Mouse (Mus musculus) forebrain, embryonic 12.5 days (tissue): ENCODE data around the gene Pax5. TPM values are rescaled to one million over a fixed set of nuclear protein-coding genes. Genes with fewer than 3 reads are reported as not detected.

Experiments used
- ATAC-seq: fragments of 200-750 bp; cut with Nextera tagmentation; 2 replicates; pipeline ENCODE4 v1.8.0; 2017; ENCODE audit warnings: moderate TSS enrichment; ENCODE audit not compliant: low FRiP score
- H3K27ac ChIP-seq: fragments of 300-500 bp; sonication (generic); 2 replicates; pipeline ENCODE4 v1.5.1; 2016; ENCODE audit warnings: mild to moderate bottlenecking
- H3K27me3 ChIP-seq: fragments of 300-500 bp; sonication (generic); 2 replicates; pipeline ENCODE4 v1.6.1; 2016; ENCODE audit warnings: mild to moderate bottlenecking
- H3K36me3 ChIP-seq: fragments of 300-500 bp; sonication (generic); replicated peaks from 2 replicates; pipeline ENCODE4 v1.6.1; 2016; ENCODE audit warnings: mild to moderate bottlenecking
- H3K4me1 ChIP-seq: fragments of 300-500 bp; sonication (generic); 2 replicates; pipeline ENCODE4 v1.6.1; 2016
- H3K4me2 ChIP-seq: fragments of 300-500 bp; sonication (generic); 2 replicates; pipeline ENCODE4 v1.6.1; 2016; ENCODE audit warnings: mild to moderate bottlenecking, moderate library complexity
- H3K4me3 ChIP-seq: fragments of 300-500 bp; sonication (generic); replicated peaks from 2 replicates; pipeline ENCODE4 v1.5.1; 2016; ENCODE audit warnings: mild to moderate bottlenecking
- H3K9ac ChIP-seq: fragments of 300-500 bp; sonication (generic); 2 replicates; pipeline ENCODE4 v1.6.1; 2016; ENCODE audit warnings: mild to moderate bottlenecking
- H3K9me3 ChIP-seq: fragments of 300-500 bp; sonication (generic); 2 replicates; pipeline ENCODE4 v1.6.1; 2016
- WGBS: fragments of 180-500 bp; shearing (Covaris S2); methylation state at CpG from one replicate; pipeline ENCODE4 v1.1.7; 2016; 5-methylcytosine and 5-hydroxymethylcytosine counted together
- polyA plus RNA-seq: library from polyadenylated mRNA; unstranded; fragments of >200 nt; fragmentation: Nextera tagmentation; extraction: Ambion mirVana; gene quantifications from 2 replicates; pipeline ENCODE4 v1.2.1, GENCODE M21; 2016

Pax5 gene
- polyA plus RNA-seq, 1 experiment from 2014 or later: 0.60 TPM

DNA sequence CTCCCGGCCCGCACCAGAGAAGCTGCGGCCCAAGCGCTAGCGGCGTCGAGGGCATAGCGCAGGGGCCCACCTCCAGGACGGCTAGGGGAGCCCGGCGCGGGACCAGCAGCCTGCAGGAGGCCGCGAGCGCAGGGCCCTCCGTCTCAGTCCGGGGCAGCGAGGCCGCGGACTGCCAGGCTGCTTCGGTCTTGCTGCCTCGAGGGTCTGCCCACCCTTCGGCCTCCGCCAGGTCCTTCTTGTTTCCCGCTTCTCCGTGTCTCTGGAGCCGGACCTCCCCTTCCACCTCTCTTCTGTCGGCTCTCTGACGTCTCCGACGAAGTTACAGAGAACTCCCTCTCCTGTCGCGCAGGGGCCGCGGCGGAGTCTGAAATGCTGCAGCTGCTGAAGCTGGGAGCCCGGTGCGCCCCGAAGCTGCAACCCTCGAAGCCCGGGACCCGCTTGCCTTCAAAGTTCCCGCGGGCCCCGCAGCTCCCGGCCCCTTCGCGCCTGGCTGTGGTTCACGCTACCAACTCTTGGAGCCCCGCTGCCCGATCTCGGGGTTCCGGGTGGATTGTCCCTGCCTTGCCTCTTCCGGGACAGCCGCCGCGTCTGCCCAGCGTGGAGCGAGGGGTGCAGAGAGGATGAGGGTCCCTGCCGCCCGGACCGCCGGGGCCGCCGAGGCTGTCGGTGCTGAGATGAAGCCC lies 6.5 kb downstream of the Pax5 start:
- WGBS: under 1% methylated on average over 55 of the region's 66 CpGs
- peak; percentile 14; the same call in 1 of the 2 replicates for ATAC-seq
- peak overlapping the region; percentile 47; the same call in 1 of the 2 replicates for H3K9ac ChIP-seq

GRCm38 (mm10) chr4:44702891-44703685 lies 7.2 kb downstream of the Pax5 start:
- no peak for ATAC-seq
- Histone ChIP-seq H3K4me2 (peak overlapping the region; percentile 67), H3K27ac (no peak overlapping the region), H3K9ac (peak overlapping the region; percentile 47; the same call in 1 of the 2 replicates), H3K27me3 (peaks cover 97% of the 10 kb centered on the region), H3K36me3 (no peaks in the 10 kb centered on the region), H3K4me3 (peak overlapping the region; percentile 45), H3K9me3 (no peaks in the 10 kb centered on the region), H3K4me1 (peaks cover 28% of the 10 kb centered on the region)
- under 1% methylated on average over 58 of the region's 58 CpGs for WGBS

More for the DNA sequence above, 6.5 kb downstream of the Pax5 start:
- no peaks in the 10 kb centered on the region for H3K36me3 ChIP-seq
- peaks cover 28% of the 10 kb centered on the region for H3K4me1 ChIP-seq
- peak overlapping the region; percentile 45 for H3K4me3 ChIP-seq
- H3K9me3 ChIP-seq: no peaks in the 10 kb centered on the region
- H3K27me3 ChIP-seq: peaks cover 97% of the 10 kb centered on the region
- peak overlapping the region; percentile 67 for H3K4me2 ChIP-seq
- no peak overlapping the region for H3K27ac ChIP-seq

GRCm38 (mm10) chr4:44702011-44702527 lies 8.2 kb downstream of the Pax5 start:
- Histone ChIP-seq H3K36me3 (no peaks in the 10 kb centered on the region), H3K27me3 (peaks cover 95% of the 10 kb centered on the region), H3K9me3 (no peaks in the 10 kb centered on the region), H3K4me1 (peaks cover 28% of the 10 kb centered on the region), H3K4me2 (peak overlapping the region; percentile 15), H3K9ac (no peak overlapping the region), H3K27ac (no peak overlapping the region), H3K4me3 (peak overlapping the region; percentile 6)
- under 1% methylated on average over 25 of the region's 25 CpGs for WGBS
- no peak for ATAC-seq

DNA sequence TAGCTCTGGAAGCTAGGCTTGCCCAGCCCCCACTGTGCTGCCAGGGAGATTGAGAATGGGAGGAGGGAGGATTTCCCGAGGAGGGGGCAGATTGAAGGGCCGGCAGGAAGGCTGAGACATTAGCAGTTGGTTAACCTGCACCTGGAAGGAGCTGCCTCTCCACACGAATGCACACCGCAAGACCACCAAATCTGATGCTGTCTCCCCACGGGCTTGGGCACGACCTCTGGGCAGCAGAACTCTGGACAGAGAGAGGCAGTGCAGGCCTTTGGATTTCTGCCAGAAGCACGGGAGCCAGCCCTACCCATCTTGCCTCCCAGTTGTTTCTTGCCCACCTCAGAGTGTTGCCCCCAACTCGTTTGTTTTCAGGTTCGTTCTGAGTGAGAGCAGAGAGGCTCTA lies 8.8 kb downstream of the Pax5 start:
- H3K9me3 ChIP-seq: no peaks in the 10 kb centered on the region
- no peak for ATAC-seq
- H3K4me2 ChIP-seq: peak overlapping the region; percentile 15
- 0 out of 2 replicates have a peak overlapping the region, but pooled peaks have one; percentile 4 for H3K4me3 ChIP-seq
- H3K4me1 ChIP-seq: peaks cover 28% of the 10 kb centered on the region
- 2% methylated on average over 9 of the region's 9 CpGs for WGBS
- H3K27ac ChIP-seq: no peak overlapping the region
- H3K36me3 ChIP-seq: no peaks in the 10 kb centered on the region
- H3K27me3 ChIP-seq: peaks cover 95% of the 10 kb centered on the region
- H3K9ac ChIP-seq: no peak overlapping the region

DNA sequence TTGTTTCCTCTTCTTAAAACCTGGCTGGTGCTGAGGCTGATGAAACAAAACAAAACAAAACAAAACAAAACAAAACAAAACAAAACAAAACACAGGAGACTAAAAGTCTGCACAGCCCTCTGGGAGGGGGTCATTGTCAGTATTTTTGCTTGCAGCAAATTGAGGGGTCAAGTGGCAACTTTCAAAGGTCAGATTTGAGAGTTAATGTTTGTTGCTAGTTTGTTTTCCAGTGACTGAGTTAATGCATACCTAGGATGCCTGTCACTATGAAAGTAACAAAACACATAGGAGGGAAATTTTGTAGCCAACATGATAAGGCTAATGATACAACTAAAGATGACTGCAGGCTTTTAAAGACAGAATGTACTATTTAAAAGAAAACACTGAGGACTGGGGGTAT lies 13.6 kb downstream of the Pax5 start:
- ATAC-seq: no peak
- no peak overlapping the region for H3K27ac ChIP-seq
- no peak overlapping the region for H3K9ac ChIP-seq
- peaks cover 71% of the 10 kb centered on the region for H3K27me3 ChIP-seq
- H3K4me3 ChIP-seq: no peak overlapping the region
- no peak overlapping the region for H3K4me2 ChIP-seq
- H3K9me3 ChIP-seq: no peaks in the 10 kb centered on the region
- H3K4me1 ChIP-seq: peaks cover 11% of the 10 kb centered on the region
- H3K36me3 ChIP-seq: no peaks in the 10 kb centered on the region

DNA sequence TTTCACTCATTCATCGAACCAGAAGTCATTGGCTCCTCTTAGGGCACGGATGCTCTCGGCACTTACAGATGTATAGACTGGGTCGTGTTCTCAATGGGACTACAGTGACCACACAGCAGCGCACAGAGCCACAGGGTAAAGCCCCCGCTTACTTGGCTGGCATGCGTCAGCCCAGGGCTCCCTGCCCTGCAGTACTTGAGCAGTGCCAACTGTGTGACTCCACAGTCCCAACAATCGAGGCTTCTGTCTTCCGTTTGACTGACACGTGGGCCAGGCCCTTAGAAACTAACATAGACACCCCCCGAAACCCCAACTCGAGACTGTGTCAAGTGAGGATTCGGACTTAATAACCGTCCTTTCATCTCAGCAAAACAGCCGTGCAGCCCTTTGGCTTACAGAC lies 15.9 kb downstream of the Pax5 start:
- Histone ChIP-seq H3K9ac (no peak overlapping the region), H3K9me3 (no peaks in the 10 kb centered on the region), H3K4me2 (no peak overlapping the region), H3K27me3 (peaks cover 48% of the 10 kb centered on the region), H3K4me1 (peaks cover 6% of the 10 kb centered on the region; the same call in 1 of the 2 replicates), H3K4me3 (no peak overlapping the region), H3K27ac (no peak overlapping the region), H3K36me3 (no peaks in the 10 kb centered on the region)
- WGBS: 40% methylated on average over 15 of the region's 15 CpGs
- no peak for ATAC-seq

DNA sequence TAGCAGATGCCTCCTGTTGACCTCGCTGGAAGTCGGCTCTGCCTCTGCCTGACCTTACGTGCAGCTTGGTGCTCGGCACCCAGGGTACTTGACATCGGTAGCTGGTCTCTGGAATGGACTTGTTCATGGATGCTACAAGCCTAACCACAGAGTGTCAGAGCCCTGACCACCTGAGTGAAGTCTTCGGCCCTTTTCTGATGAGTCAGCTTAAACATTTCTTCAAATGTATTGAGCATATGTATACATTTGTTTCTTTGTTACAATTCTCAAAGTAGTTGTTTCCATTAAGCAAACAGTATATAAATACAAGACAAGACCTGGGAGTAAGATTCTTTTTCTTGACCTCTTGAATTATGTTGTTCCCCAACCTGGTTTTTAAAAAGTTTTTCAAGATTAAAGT lies 24.7 kb downstream of the Pax5 start:
- 84% methylated on average over 6 of the region's 6 CpGs for WGBS

DNA sequence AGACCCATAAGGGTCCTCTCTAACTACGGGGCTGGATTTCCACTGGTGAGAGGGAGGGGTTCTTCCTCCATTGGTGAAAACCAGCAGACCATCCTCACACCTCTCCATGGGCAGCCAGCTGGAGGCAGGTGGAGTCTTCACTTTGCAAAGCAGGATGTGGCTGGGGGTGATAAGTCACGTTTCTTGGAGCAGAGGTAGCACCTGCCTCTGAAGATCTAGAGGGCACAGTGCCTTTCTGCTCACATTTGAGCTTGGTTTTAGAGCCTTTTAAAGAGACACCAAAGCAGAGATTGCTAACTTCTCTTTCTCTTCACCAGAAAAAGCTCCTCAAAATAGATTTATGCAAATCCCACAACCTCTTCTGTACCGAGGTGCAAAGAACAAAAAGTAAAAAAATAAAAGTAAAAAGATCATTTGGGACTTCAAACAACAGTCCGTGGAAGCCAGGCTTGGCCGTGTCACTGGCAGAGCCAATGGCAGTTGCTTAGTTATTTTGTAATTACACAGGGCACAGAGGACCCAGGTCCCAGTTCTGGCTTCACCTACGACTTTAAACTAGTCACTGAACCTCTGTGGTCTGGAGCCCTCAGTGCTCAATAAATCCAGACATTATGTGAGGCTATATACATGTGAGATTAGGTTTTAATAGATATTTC lies 29.9 kb downstream of the Pax5 start:
- H3K27ac ChIP-seq: no peak overlapping the region
- no peaks in the 10 kb centered on the region for H3K36me3 ChIP-seq
- no peak overlapping the region for H3K9ac ChIP-seq
- no peak for ATAC-seq
- H3K4me3 ChIP-seq: no peak overlapping the region
- peaks cover 18% of the 10 kb centered on the region for H3K27me3 ChIP-seq
- no peak overlapping the region for H3K4me2 ChIP-seq
- no peaks in the 10 kb centered on the region; the same call in 1 of the 2 replicates for H3K4me1 ChIP-seq
- WGBS: 80% methylated on average over 6 of the region's 6 CpGs
- H3K9me3 ChIP-seq: no peaks in the 10 kb centered on the region

More for the DNA sequence above, 24.7 kb downstream of the Pax5 start:
- Histone ChIP-seq H3K27ac (no peak overlapping the region), H3K36me3 (no peaks in the 10 kb centered on the region), H3K4me2 (no peak overlapping the region), H3K9ac (no peak overlapping the region), H3K4me1 (no peaks in the 10 kb centered on the region), H3K4me3 (no peak overlapping the region), H3K9me3 (no peaks in the 10 kb centered on the region), H3K27me3 (peaks cover 7% of the 10 kb centered on the region; the same call in 1 of the 2 replicates)
- ATAC-seq: no peak

GRCm38 (mm10) chr4:44678641-44679040 lies 31.6 kb downstream of the Pax5 start:
- Histone ChIP-seq H3K27ac (no peak overlapping the region), H3K9me3 (no peaks in the 10 kb centered on the region), H3K4me1 (peaks cover 5% of the 10 kb centered on the region), H3K4me2 (no peak overlapping the region), H3K36me3 (no peaks in the 10 kb centered on the region), H3K4me3 (no peak overlapping the region), H3K27me3 (peaks cover 25% of the 10 kb centered on the region), H3K9ac (no peak overlapping the region)
- ATAC-seq: no peak
- WGBS: 58% methylated on average over 5 of the region's 5 CpGs

DNA sequence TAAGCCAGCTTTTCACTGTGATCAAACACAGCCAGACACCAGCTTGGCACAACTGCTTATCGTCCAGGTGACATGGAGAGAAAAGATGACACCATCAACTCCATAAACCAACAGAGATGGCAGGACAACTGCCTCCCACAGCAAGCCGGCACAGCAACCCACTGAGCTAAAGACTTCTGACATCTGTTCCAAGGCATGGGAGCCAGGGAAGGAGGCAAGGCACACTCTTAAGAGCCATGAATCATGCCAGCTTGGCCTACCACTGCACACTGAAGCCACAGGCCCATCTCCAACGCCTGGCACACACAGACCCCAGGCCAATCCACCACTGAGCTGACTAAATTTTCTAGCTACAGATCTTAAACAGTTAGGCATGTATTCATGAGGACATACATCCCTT lies 32.3 kb downstream of the Pax5 start:
- H3K27ac ChIP-seq: no peak overlapping the region
- H3K27me3 ChIP-seq: peaks cover 26% of the 10 kb centered on the region
- 88% methylated on average over 3 of the region's 3 CpGs for WGBS
- no peak for ATAC-seq
- H3K9me3 ChIP-seq: no peaks in the 10 kb centered on the region
- no peaks in the 10 kb centered on the region for H3K36me3 ChIP-seq
- H3K9ac ChIP-seq: no peak overlapping the region
- H3K4me2 ChIP-seq: no peak overlapping the region
- no peak overlapping the region for H3K4me3 ChIP-seq
- peaks cover 8% of the 10 kb centered on the region for H3K4me1 ChIP-seq

GRCm38 (mm10) chr4:44674973-44675372 lies 35.3 kb downstream of the Pax5 start:
- Histone ChIP-seq H3K9ac (no peak overlapping the region), H3K4me3 (no peak overlapping the region), H3K9me3 (no peaks in the 10 kb centered on the region), H3K4me1 (peaks cover 8% of the 10 kb centered on the region), H3K27ac (no peak overlapping the region), H3K4me2 (no peak overlapping the region), H3K36me3 (no peaks in the 10 kb centered on the region), H3K27me3 (peaks cover 42% of the 10 kb centered on the region)
- ATAC-seq: no peak
- 86% methylated on average over 8 of the region's 8 CpGs for WGBS

- H3K4me1 ChIP-seq: peaks cover 8% of the 10 kb centered on the region
- no peaks in the 10 kb centered on the region; the same call in 1 of the 2 replicates for H3K9me3 ChIP-seq
- 13% methylated on average over 9 of the region's 9 CpGs for WGBS
- ATAC-seq: no peak
- H3K9ac ChIP-seq: no peak overlapping the region
- no peak overlapping the region for H3K27ac ChIP-seq
- H3K36me3 ChIP-seq: no peaks in the 10 kb centered on the region
- peaks cover 36% of the 10 kb centered on the region for H3K27me3 ChIP-seq
- H3K4me2 ChIP-seq: no peak overlapping the region
- H3K4me3 ChIP-seq: no peak overlapping the region
Observed at GRCm38 (mm10) chr4:44673726-44674125, 36.6 kb downstream of the Pax5 start.
